Mouse (Mus musculus): ENCODE measurements around the gene Tmc4. TPM values are rescaled to one million over a fixed set of nuclear protein-coding genes. Genes with fewer than 3 reads are reported as not detected.
"Not testable (repeated sequence)": the region's sequence is repeated elsewhere in the genome, so short reads cannot be mapped to it uniquely, and the experiment has no call there.

The Tmc4 gene
- polyA plus RNA-seq (2017; shearing (Covaris generic)) = 10 to 100 TPM; 11.0 to 17.7 TPM

DNA sequence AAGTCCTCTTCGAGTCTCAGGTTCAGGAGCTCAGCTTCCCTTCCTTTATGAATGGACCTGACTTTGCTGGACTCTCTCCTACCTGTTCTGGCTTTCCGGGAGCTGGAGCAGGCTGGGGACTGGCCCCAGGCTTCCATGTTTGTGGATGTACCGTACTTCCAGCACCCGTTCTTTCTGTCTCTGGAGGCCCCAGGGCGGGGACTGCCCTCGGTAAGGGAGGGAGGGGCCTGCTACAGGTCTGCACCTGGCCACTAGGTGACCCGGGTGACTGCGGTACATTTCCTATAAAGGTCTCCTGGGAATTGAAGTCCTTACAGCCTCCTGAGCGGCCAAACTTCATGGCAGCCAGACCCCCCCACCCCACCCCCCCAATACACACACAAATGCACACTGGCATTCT lies at the start of gene Tmc4:
TSS of gene Tmc4 (minus strand) at position 212 of the 400 bp plus-strand sequence.
- no peak for ATAC-seq

GRCm38 (mm10) chr7:3725459-3725858 lies 48.1 kb upstream of the Tmc4 start:
- not testable (repeated sequence) for ATAC-seq

- not testable (repeated sequence) for ATAC-seq
Measured at GRCm38 (mm10) chr7:3720268-3720667, 42.9 kb upstream of the Tmc4 start, which contains the start of gene Pirb. Gene Pirb, minus strand, starts transcription at chr7:3720391.

DNA sequence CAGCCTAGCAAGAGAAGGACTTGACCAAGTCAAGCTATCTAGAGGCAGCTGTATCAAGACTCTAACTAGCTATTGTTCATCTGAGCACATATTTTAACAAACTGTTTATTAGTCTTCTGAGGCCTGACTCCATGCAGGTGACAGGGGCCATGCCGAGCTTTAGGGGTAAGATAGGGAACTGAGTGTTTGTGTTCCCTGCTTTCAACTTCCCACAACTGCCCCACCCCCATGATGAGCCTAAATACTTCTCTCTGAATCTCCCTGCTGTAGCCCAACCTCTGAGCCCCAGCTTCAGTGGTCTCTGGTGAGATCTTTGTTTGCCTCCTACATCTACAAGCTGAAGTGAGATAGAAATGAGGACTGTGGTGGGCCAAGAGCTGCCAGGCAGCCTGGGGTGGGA lies 37.9 kb upstream of the Tmc4 start:
- ATAC-seq = no peak

- no peak for ATAC-seq
Measured at GRCm38 (mm10) chr7:3712264-3712942, 35.0 kb upstream of the Tmc4 start.

DNA sequence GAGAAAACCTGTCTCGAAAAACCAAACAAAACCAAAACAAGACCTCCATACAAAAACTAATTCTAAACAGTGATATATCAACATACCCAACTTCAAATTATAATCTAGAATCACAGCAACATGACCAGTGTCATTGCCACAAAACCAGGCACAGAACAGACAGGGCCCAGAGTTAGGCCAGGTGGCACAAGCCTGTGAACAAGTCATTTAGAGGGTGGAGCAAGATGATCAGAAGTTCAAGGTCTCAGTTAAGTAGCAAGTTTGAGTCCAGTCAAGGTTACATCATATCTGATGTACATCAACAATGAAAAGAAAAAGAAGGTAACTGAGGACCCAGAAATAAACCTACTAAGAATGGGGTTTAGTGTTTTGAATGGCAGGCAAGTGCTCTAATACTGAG lies 31.6 kb upstream of the Tmc4 start:
- no peak for ATAC-seq

DNA sequence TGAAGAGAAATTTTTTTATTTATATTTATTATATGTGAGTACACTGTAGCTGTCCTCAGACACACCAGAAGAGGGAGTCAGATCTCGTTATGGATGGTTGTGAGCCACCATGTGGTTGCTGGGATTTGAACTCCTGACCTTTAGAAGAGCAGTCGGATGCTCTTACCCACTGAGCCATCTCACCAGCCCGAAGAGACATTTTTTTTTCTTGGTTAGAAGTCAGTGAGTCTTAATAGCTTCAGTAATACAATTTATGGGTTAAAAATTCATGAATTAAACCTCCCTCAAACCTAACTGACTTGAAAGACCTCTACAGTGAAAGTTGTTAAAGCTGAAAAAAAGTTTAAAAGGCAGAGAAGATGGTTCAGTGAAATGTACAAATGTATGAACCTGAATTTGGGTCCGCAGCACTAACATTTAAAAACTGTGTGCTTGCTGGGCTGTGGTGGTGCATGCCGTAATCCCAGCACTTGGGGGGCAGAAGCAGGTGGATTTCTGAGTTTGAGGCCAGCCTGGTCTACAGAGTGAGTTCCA lies 31.2 kb upstream of the Tmc4 start:
- ATAC-seq = not testable (repeated sequence)

GRCm38 (mm10) chr7:3707568-3708413 lies 30.4 kb upstream of the Tmc4 start:
- ATAC-seq = no peak

DNA sequence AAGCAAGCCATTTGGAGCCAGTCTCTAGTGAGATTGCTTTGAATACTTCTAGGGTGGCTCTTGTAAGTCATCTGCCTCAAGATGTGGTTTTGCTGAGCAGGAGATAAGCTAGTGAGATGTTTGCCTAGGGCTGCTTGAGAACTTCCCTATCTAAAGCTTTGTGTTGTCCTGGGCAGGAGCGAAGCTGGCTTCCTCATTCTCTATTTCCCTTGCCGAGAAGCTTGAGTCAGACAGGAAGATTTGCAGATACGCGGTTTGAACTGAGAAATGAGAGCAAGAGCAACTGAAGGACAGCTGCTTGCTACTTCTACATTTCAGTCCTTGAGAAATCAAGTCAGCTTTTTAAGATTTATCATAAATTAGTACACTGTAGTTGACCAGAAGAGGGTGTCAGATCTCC lies 29.7 kb upstream of the Tmc4 start:
- ATAC-seq = no peak

DNA sequence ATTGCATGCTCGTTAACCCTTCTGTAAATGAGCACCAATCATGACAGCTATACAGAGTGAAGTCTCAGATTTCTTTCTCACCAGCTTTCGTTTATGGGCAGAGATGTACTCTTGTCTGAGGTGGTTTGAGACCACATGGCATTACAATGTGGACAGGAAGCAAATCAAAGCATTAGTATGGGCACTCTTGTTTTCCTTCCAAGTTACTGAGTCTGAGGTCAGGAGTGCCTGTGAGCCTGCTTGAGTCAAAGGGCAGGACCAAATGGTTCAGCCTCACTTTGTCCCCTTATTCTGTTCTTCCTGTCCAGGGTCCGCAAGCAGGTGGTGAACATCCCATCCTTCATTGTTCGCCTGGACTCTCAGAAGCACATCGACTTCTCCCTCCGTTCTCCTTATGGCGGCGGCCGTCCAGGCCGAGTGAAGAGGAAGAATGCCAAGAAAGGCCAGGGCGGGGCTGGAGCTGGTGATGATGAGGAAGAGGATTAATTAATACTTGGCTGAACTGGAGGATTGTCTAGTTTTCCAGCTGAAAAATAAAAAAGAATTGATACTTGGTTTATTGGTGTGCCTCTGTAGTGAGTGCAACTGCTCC lies 29.1 kb upstream of the Tmc4 start:
- ATAC-seq = no peak

GRCm38 (mm10) chr7:3705911-3706310 lies 28.6 kb upstream of the Tmc4 start:
- ATAC-seq = no peak

- not testable (repeated sequence) for ATAC-seq
Measured at GRCm38 (mm10) chr7:3705461-3705860, 28.1 kb upstream of the Tmc4 start.

DNA sequence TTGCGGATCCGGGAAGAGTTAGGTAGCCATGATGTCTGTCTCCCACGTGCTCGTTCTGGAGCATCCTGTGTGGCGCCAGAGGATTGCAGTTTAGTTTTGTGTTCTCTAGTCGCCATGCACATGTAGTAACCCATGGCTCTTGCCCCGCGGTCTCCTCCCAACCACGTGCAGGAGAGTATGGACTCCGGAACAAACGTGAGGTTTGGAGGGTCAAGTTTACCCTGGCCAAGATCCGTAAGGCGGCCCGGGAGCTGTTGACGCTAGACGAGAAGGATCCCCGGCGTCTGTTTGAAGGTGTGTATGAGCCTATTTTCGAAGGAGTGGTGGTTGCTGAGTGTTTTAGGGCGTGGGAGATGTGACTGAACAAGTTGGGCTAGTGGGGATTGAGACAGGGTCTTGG lies 27.1 kb upstream of the Tmc4 start:
- ATAC-seq = peak; percentile 46

DNA sequence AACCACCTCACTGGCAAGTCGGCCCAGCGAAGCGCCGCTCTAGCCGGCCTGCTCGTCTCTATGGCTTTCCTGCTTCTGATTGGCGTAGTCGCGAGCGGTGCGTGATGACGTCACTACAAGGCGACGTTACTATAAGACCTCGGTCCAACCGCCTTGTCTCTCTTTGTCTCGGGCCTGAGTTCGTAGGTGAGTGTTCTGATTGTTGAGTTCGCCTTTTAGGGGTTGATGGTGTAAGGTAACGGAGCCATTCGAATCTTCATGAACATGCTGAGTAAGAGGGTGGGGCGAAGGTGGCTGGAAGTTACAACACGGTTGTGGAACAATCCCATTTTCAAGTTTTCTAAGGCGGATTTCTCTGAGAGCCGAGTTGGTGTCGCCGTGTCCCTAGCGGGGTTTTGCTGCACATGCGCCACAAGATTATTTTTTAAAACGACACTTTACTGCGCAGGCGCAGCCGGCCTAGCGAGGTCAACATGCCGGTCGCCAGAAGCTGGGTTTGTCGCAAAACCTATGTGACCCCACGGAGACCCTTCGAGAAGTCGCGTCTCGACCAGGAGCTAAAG lies 26.6 kb upstream of the Tmc4 start, which contains the start of gene Rps9:
TSS of gene Rps9 (plus strand) at position 115 of the 563 bp plus-strand sequence.
- peak; percentile 95 for ATAC-seq

- ATAC-seq = peak; percentile 33
Measured at GRCm38 (mm10) chr7:3703148-3703878, 26.0 kb upstream of the Tmc4 start.

- ATAC-seq = no peak
Measured at GRCm38 (mm10) chr7:3698471-3698870, 21.1 kb upstream of the Tmc4 start.

GRCm38 (mm10) chr7:3694949-3695305 lies 17.6 kb upstream of the Tmc4 start:
- not testable (repeated sequence) for ATAC-seq

DNA sequence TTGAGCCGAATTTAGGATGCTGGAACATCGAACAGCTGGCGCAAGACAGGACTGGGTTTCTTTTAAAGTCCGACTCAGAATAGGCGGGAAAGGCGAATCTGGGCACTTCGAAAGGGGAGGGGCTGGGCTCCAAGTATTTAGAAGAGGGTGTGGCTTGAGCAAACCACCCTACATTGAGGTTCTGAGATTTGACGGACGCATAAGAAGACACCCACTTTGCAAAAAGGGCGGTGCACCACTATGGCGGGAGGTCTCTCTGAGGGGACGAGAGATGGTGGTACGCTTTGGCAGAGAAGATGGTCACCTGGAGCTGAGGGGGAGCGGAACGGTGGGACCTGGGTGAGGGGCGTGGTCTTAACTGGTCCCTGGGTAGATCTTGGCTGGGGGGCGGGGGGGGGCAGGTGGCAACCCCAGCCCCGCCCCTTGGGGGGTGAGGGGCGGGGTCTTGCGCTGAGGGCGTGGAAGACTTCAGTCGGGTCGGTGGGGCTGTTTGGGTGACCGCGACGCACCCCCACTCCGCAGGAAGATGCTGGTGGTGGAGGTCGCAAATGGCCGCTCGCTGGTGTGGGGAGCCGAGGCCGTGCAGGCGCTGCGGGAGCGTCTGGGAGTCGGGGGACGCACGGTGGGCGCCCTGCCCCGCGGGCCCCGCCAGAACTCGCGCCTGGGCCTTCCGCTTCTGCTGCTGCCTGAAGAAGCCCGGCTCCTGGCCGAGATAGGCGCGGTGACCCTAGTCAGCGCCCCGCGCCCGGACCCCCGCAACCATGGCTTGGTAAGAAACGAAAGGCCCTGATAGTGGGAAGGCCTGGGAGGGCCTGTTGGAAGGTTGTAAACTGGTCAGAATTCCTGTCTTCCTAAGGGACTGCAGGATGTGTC lies 17.0 kb upstream of the Tmc4 start:
- peak; percentile 29 for ATAC-seq

- no peak for ATAC-seq
Measured at GRCm38 (mm10) chr7:3693809-3694075, 16.4 kb upstream of the Tmc4 start.

GRCm38 (mm10) chr7:3692987-3693808 lies 15.8 kb upstream of the Tmc4 start, which contains the start of gene Mboat7:
Gene Mboat7, minus strand, starts transcription at chr7:3693523.
- peak; percentile 79 for ATAC-seq

All from CD4-positive, CD25-positive, alpha-beta regulatory T cell, adult 4 months (primary cell).